Mouse (Mus musculus): ENCODE results near the gene Hnrnpdl. TPM values are rescaled to one million over a fixed set of nuclear protein-coding genes. Genes with fewer than 3 reads are reported as not detected.

Hnrnpdl gene
- 172 and 181 TPM in 2 replicates for polyA plus RNA-seq (2015; fragmentation: Nextera tagmentation; extraction: Ambion mirVana)

DNA sequence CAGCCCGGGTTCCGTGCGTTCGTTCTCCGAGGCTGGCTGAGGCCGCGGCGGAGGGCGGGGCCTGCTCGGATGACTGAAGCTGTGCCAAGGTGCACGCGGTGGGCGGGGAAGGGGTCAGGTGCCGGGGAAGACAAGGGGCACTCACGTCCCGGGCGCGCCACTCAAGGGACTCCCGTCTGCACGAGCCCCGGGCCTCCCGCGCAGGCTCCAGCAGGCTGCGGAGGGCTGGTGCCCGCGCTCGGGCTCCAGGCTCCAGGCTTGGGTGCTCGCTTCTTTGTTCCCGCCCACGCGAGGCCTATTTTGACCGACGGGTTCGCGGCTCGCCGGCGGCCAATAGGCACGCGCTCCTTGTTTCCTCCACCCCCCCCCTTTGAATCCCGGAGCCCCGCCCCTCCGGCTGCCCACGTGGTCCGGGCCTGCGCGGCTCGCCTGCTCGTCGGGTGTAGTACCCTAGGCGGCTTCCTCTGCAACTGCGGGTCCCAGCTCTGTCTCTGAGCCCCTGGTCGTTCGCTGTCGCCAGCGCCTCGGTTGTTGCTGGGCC, at the start of gene Hnrnpdl, which contains the start of gene Enoph1:
TSS of gene Hnrnpdl (minus strand) at position 63 of the 541 bp plus-strand sequence.
TSS of gene Enoph1 (plus strand) at position 384 of the 541 bp plus-strand sequence.
- H3K27me3 ChIP-seq (replicated peaks), result no peaks in the 10 kb centered on the region
- peaks cover 4% of the 10 kb centered on the region for H3K36me3 ChIP-seq
- peaks cover 60% of the 10 kb centered on the region for H3K4me1 ChIP-seq
- peak within 1 kb of the TSS; percentile 89 for H3K4me2 ChIP-seq
- peak; percentile 90 for ATAC-seq (ENCODE audit: low FRiP score)
- H3K9me3 ChIP-seq (replicated peaks), result no peaks in the 10 kb centered on the region
- H3K9ac ChIP-seq (replicated peaks), result peak within 1 kb of the TSS; percentile 99
- WGBS, result under 1% methylated on average over 57 of the region's 57 CpGs
- peak within 1 kb of the TSS; percentile 99 for H3K27ac ChIP-seq (replicated peaks)
- peak within 1 kb of the TSS; percentile 93 for H3K4me3 ChIP-seq (replicated peaks)

DNA sequence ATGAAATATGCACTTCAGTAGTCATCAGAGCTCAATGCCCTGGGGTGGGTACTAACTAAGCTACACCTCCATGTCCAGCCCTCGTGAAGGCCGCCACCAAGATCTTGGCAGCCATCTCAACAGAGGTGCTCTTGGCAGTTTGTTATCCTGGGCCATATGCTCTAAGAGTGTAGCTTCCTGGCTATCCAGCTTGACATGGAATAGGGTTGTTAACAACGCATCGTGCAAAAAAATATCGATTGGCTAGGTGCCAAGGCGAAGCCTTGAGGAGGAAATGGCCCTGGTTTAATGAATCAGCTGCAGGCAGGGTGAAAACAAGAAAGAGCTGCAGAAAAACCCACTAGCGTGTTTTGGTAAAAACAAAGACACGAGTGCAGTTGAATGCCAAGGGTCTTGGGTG, 45.6 kb upstream of the Hnrnpdl start:
- H3K4me3 ChIP-seq (replicated peaks), result no peak overlapping the region
- no peak for ATAC-seq (ENCODE audit: low FRiP score)
- no peak overlapping the region for H3K4me2 ChIP-seq
- no peaks in the 10 kb centered on the region for H3K27me3 ChIP-seq (replicated peaks)
- no peak overlapping the region; the same call in 1 of the 2 replicates for H3K27ac ChIP-seq (replicated peaks)
- no peaks in the 10 kb centered on the region for H3K9me3 ChIP-seq (replicated peaks)
- WGBS, result 40% methylated on average over 8 of the region's 8 CpGs
- H3K4me1 ChIP-seq, result peaks cover 26% of the 10 kb centered on the region
- H3K36me3 ChIP-seq, result 0 out of 2 replicates have a peak, but pooled peaks cover 3% of the 10 kb centered on the region
- H3K9ac ChIP-seq (replicated peaks), result no peak overlapping the region

- H3K27ac ChIP-seq (replicated peaks), result no peak overlapping the region
- 0 out of 2 replicates have a peak, but pooled peaks cover 3% of the 10 kb centered on the region for H3K36me3 ChIP-seq
- no peaks in the 10 kb centered on the region for H3K27me3 ChIP-seq (replicated peaks)
- peaks cover 33% of the 10 kb centered on the region for H3K4me1 ChIP-seq
- 46% methylated on average over 12 of the region's 12 CpGs for WGBS
- H3K9ac ChIP-seq (replicated peaks), result no peak overlapping the region
- no peaks in the 10 kb centered on the region for H3K9me3 ChIP-seq (replicated peaks)
- no peak overlapping the region for H3K4me3 ChIP-seq (replicated peaks)
- no peak overlapping the region for H3K4me2 ChIP-seq
- no peak for ATAC-seq (ENCODE audit: low FRiP score)
Measured at GRCm38 (mm10) chr5:100083953-100084562, 44.6 kb upstream of the Hnrnpdl start.

GRCm38 (mm10) chr5:100082006-100082405, 42.5 kb upstream of the Hnrnpdl start:
- H3K9me3 ChIP-seq (replicated peaks), result no peaks in the 10 kb centered on the region
- H3K27me3 ChIP-seq (replicated peaks), result no peaks in the 10 kb centered on the region
- 93% methylated on average over 4 of the region's 4 CpGs for WGBS
- no peak overlapping the region for H3K27ac ChIP-seq (replicated peaks)
- 0 out of 2 replicates have a peak, but pooled peaks cover 3% of the 10 kb centered on the region for H3K36me3 ChIP-seq
- H3K4me3 ChIP-seq (replicated peaks), result no peak overlapping the region
- peaks cover 35% of the 10 kb centered on the region for H3K4me1 ChIP-seq
- H3K9ac ChIP-seq (replicated peaks), result no peak overlapping the region
- ATAC-seq (ENCODE audit: low FRiP score), result no peak
- H3K4me2 ChIP-seq, result no peak overlapping the region

DNA sequence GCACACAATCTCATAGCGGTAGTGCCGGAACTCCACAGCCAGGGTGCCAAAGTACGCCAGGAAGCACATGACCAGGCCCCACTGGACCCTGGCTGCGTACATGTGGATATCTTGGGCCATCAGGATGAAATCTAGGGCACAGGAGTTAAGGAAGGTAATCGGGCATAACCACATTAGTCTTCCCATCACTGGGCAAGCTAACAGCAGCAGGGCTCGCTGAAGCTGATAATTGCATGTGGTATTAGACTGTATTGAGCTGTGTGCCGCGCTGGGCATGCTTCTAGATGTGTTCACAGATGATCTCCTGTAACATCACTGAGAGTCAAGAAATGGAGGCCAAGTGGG, 40.4 kb upstream of the Hnrnpdl start:
- Histone ChIP-seq H3K27me3 (replicated peaks) (no peaks in the 10 kb centered on the region), H3K4me2 (peak overlapping the region; percentile 46; the same call in 1 of the 2 replicates)

GRCm38 (mm10) chr5:100079040-100079930, 39.8 kb upstream of the Hnrnpdl start:
- Histone ChIP-seq H3K36me3 (0 out of 2 replicates have a peak, but pooled peaks cover 3% of the 10 kb centered on the region), H3K4me2 (peak overlapping the region; percentile 46), H3K4me3 (replicated peaks) (peak overlapping the region; percentile 16), H3K9me3 (replicated peaks) (no peaks in the 10 kb centered on the region), H3K27ac (replicated peaks) (no peak overlapping the region), H3K9ac (replicated peaks) (no peak overlapping the region), H3K4me1 (peaks cover 23% of the 10 kb centered on the region), H3K27me3 (replicated peaks) (no peaks in the 10 kb centered on the region)
- WGBS, result 30% methylated on average over 36 of the region's 36 CpGs
- peak; percentile 42; the same call in 1 of the 2 replicates for ATAC-seq (ENCODE audit: low FRiP score)

More for the DNA sequence above, 40.4 kb upstream of the Hnrnpdl start:
- Histone ChIP-seq H3K36me3 (0 out of 2 replicates have a peak, but pooled peaks cover 3% of the 10 kb centered on the region), H3K4me3 (replicated peaks) (no peak overlapping the region), H3K9ac (replicated peaks) (no peak overlapping the region), H3K27ac (replicated peaks) (no peak overlapping the region), H3K9me3 (replicated peaks) (no peaks in the 10 kb centered on the region), H3K4me1 (peaks cover 25% of the 10 kb centered on the region)
- 0 out of 2 replicates have a peak, but pooled peaks have one; percentile 12 for ATAC-seq (ENCODE audit: low FRiP score)
- WGBS, result 63% methylated on average over 8 of the region's 8 CpGs

- Histone ChIP-seq H3K9me3 (replicated peaks) (no peaks in the 10 kb centered on the region), H3K4me3 (replicated peaks) (no peak overlapping the region), H3K4me2 (no peak overlapping the region), H3K4me1 (0 out of 2 replicates have a peak, but pooled peaks cover 7% of the 10 kb centered on the region), H3K9ac (replicated peaks) (no peak overlapping the region), H3K27ac (replicated peaks) (no peak overlapping the region), H3K27me3 (replicated peaks) (no peaks in the 10 kb centered on the region), H3K36me3 (peaks cover 24% of the 10 kb centered on the region)
- no peak for ATAC-seq (ENCODE audit: low FRiP score)
- WGBS, result 58% methylated on average over 4 of the region's 4 CpGs
Measured at GRCm38 (mm10) chr5:100074571-100074970, 35.1 kb upstream of the Hnrnpdl start.

DNA sequence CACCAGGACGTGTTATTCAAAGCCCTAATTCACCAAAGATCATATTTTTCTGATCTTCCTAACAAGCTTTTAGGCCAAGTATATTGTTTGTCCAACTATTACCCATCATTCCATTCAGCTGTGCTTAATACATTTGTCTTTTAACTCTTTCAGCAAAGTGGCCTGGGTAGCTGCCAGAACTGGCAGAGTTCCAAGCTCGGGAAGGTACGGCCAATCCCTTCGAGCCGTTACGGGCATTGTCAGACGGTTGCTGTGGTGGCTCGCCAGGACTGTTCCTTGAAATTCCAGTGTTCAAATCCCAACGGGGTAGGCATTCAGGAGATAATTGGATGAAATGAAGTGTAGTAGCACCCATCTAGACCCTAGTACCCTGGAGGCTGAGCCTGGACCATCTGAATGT, 33.1 kb upstream of the Hnrnpdl start:
- Histone ChIP-seq H3K9ac (replicated peaks) (no peak overlapping the region), H3K4me3 (replicated peaks) (no peak overlapping the region), H3K36me3 (peaks cover 39% of the 10 kb centered on the region), H3K9me3 (replicated peaks) (no peaks in the 10 kb centered on the region), H3K27ac (replicated peaks) (no peak overlapping the region), H3K27me3 (replicated peaks) (no peaks in the 10 kb centered on the region), H3K4me2 (no peak overlapping the region), H3K4me1 (no peaks in the 10 kb centered on the region)
- ATAC-seq (ENCODE audit: low FRiP score), result no peak
- WGBS, result 51% methylated on average over 9 of the region's 9 CpGs

DNA sequence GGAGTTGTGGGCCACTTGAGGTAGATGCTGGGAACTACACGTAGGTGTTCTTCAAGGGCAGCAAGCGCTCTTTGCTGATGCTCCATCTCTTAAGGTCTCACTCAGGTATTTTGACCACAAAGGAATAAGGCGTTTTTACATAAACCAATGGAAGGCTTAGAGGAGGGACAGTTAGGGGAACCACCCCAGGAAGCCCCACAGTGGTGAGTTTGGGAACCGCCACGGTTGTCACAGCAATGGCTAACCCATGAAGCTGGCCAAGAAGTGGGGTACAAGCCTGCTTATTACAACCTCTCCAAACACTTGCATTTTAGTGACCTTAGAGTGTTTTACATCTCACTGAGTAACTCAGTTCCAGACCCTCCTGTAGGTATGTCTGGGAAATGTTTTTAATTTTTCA, 32.1 kb upstream of the Hnrnpdl start:
- no peak overlapping the region for H3K4me3 ChIP-seq (replicated peaks)
- H3K9ac ChIP-seq (replicated peaks), result no peak overlapping the region
- WGBS, result 91% methylated on average over 5 of the region's 5 CpGs
- H3K36me3 ChIP-seq, result peaks cover 42% of the 10 kb centered on the region
- H3K4me2 ChIP-seq, result no peak overlapping the region
- no peaks in the 10 kb centered on the region for H3K4me1 ChIP-seq
- no peaks in the 10 kb centered on the region for H3K27me3 ChIP-seq (replicated peaks)
- H3K9me3 ChIP-seq (replicated peaks), result no peaks in the 10 kb centered on the region
- no peak for ATAC-seq (ENCODE audit: low FRiP score)
- H3K27ac ChIP-seq (replicated peaks), result no peak overlapping the region

DNA sequence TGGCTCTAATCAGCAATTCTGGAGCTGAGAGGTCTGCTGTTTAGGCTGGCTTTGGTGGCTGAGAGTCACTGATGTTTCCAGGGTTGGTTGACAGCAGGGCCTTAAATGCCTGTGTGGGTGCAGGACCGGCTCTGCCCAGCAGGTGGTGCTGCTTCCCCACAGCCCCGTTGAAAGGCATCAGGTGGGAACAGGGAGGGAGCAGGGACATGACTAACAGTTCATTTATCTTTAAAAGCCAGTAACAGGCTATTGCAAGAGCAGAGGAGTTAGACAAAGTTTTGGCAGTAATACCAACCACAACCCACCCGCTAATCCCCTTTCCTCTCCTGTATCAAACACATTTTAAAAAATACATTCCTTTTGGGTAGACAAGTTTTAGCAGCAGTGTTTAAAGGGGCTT, 30.8 kb upstream of the Hnrnpdl start:
- H3K9me3 ChIP-seq (replicated peaks), result no peaks in the 10 kb centered on the region
- no peak overlapping the region for H3K27ac ChIP-seq (replicated peaks)
- WGBS, result 28% methylated on average over 3 of the region's 3 CpGs
- no peak overlapping the region for H3K4me3 ChIP-seq (replicated peaks)
- no peaks in the 10 kb centered on the region for H3K27me3 ChIP-seq (replicated peaks)
- H3K4me2 ChIP-seq, result no peak overlapping the region
- H3K9ac ChIP-seq (replicated peaks), result no peak overlapping the region
- peaks cover 49% of the 10 kb centered on the region for H3K36me3 ChIP-seq
- 0 out of 2 replicates have a peak, but pooled peaks have one; percentile 69 for ATAC-seq (ENCODE audit: low FRiP score)
- H3K4me1 ChIP-seq, result no peaks in the 10 kb centered on the region

DNA sequence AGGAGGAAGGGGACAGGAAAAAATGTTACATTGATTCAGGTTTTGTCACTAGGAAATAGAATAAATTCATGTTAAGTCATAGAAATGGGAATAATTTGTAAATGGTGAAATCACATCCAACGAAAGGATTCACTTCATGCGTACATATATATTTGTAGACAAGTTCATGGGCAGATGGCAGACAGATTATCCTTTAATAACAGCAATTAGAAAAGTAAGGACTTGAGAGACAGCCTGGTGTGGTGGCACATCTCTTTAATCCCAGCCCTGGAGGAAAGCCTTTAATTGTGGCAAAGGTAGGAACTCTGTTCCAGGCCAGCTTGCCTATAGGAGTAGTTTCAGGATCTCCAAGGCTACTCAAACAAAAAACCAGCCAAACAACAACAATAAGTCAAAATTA, 30.1 kb upstream of the Hnrnpdl start:
- Histone ChIP-seq H3K27ac (replicated peaks) (no peak overlapping the region), H3K36me3 (peaks cover 55% of the 10 kb centered on the region), H3K4me2 (no peak overlapping the region), H3K4me1 (no peaks in the 10 kb centered on the region), H3K27me3 (replicated peaks) (no peaks in the 10 kb centered on the region), H3K9me3 (replicated peaks) (no peaks in the 10 kb centered on the region), H3K4me3 (replicated peaks) (no peak overlapping the region), H3K9ac (replicated peaks) (no peak overlapping the region)
- no peak for ATAC-seq (ENCODE audit: low FRiP score)
- 97% methylated on average over 2 of the region's 2 CpGs for WGBS

All from neural tube, embryonic 15.5 days (tissue).